9 mouse cellular contexts compared by ENCODE assay signal in genomic region chr7:43680960-43681359, GRCm38 (mm10). TPM values are rescaled to one million over a fixed set of nuclear protein-coding genes. Genes with fewer than 3 reads are reported as not detected.
A peak's percentile ranks its signal among the peaks of the same experiment; 100 is the strongest.
DNase-seq lines count a peak whose midpoint lies in the region; ATAC-seq and TF ChIP-seq lines count a peak whose summit lies in the region.
"Had no signal": no experiment of that assay in that cellular context is flagged by ENCODE, and none has a peak within 500 bp of the region (broad histone marks: within the 10 kb centered on the region; RNA-seq: fewer than 3 reads in every experiment).

No protein-coding gene starts in this region.

- H3K27me3 ChIP-seq in cerebellum, adult 2 months (ENCODE audit: control insufficient read depth, insufficient read depth, low read length): no peaks in the 10 kb centered on the region
- H3K27me3 ChIP-seq: limb, embryonic 12.5 days had no signal

- no peak overlapping the region for H3K4me3 ChIP-seq in cerebellum, adult 2 months (replicated peaks; ENCODE audit: insufficient read depth, low read depth, low read length)
- H3K4me3 ChIP-seq: limb, embryonic 12.5 days had no signal

- TF ChIP-seq CTCF in cerebellum, adult 2 months (IDR thresholded peaks at IDR 0.05; ENCODE audit: borderline replicate concordance, insufficient read depth, low read depth, low read length): peak; percentile 53

- TF ChIP-seq POLR2A in cerebellum, adult 2 months (IDR thresholded peaks at IDR 0.05; ENCODE audit: borderline replicate concordance, insufficient read depth, low read length): no peak

- DNase-seq in cerebellum, adult 2 months: peak; percentile 24 to 40
- peak; percentile 10 for DNase-seq in MN1 (ENCODE audit: low spot score)
- DNase-seq in cerebellum, postnatal 4 days (ENCODE audit: low spot score in 2 of 2): peak; percentile 61 to 70
- peak; percentile 71 to 75 for DNase-seq in layer of hippocampus, postnatal 14 days (ENCODE audit: low spot score in 2 of 2)
- peak; percentile 73 for DNase-seq in mesoderm, embryonic 11.5 days (ENCODE audit: low read depth, low spot score)
- DNase-seq in right cerebral cortex, postnatal 25 days: peak; percentile 59

- WGBS in cerebellum, adult 2 months: 15% methylated on average over 5 of the region's 5 CpGs

- no peak overlapping the region for H3K27ac ChIP-seq in cerebellum, adult 2 months (ENCODE audit: insufficient read depth, low read length)
- H3K27ac ChIP-seq: limb, embryonic 12.5 days had no signal

- no peaks in the 10 kb centered on the region for H3K4me1 ChIP-seq in cerebellum, adult 2 months (ENCODE audit: control insufficient read depth, insufficient read depth, low read length)
- H3K4me1 ChIP-seq: limb, embryonic 12.5 days had no signal

- no peak for ATAC-seq in cerebellum, adult (ENCODE audit: insufficient number of reproducible peaks, low FRiP score, low TSS enrichment)
- peak; percentile 79 to 82 for ATAC-seq in hematopoietic stem cell, adult 5-6 weeks (replicated peaks in 1 of 2; ENCODE audit: insufficient read depth in 1 of 2, low FRiP score in 2 of 2, low TSS enrichment in 1 of 2, low read depth in 1 of 2, poor library complexity in 2 of 2, severe bottlenecking in 2 of 2)

RNA-seq across cellular contexts. Expression of gene Ctu1, which starts 9.1 kb away (rescaled TPM):
- polyA plus RNA-seq in cerebellum, adult 2 months (2012; rRNA removed): 9.2 and 10.0 TPM in 2 replicates
- total RNA-seq in hematopoietic stem cell, adult 5-6 weeks (2017): 6.3 and 9.8 TPM in 2 replicates
- 10 to 100 TPM in 1 of 2 experiments, 1 to 10 TPM in 1; 9.9 to 12.6 TPM for total RNA-seq in layer of hippocampus, postnatal 14 days (2021)

RNA-seq across cellular contexts. Expression of gene Klk14, which starts 9.3 kb away (rescaled TPM):
- polyA plus RNA-seq in cerebellum, adult 2 months (2012; rRNA removed): not detected in 2 replicates
- not detected in 2 replicates for total RNA-seq in hematopoietic stem cell, adult 5-6 weeks (2017)
- not detected for total RNA-seq in layer of hippocampus, postnatal 14 days (2021)
- polyA plus RNA-seq: limb, embryonic 12.5 days had no signal

RNA-seq across cellular contexts. Expression of gene Siglece, which starts 21.0 kb away (rescaled TPM):
- polyA plus RNA-seq in cerebellum, adult 2 months (2012; rRNA removed): 0.44 and 0.54 TPM in 2 replicates
- 1.7 and 4.1 TPM in 2 replicates for total RNA-seq in hematopoietic stem cell, adult 5-6 weeks (2017)
- total RNA-seq in layer of hippocampus, postnatal 14 days (2021): 1 to 10 TPM in 1 of 2 experiments, under 1 TPM in 1; 0.74 to 1.7 TPM

RNA-seq across cellular contexts. Expression of gene Klk13, which starts 31.4 kb away (rescaled TPM):
- not detected in 2 replicates for polyA plus RNA-seq in cerebellum, adult 2 months (2012; rRNA removed)
- total RNA-seq in hematopoietic stem cell, adult 5-6 weeks (2017): not detected in 2 replicates
- total RNA-seq in layer of hippocampus, postnatal 14 days (2021): not detected

RNA-seq across cellular contexts. Expression of gene Ceacam18, which starts 46.5 kb away (rescaled TPM):
- 0.13 TPM in 1 of 2 replicates, not detected in the other for polyA plus RNA-seq in cerebellum, adult 2 months (2012; rRNA removed)
- not detected in 2 replicates for total RNA-seq in hematopoietic stem cell, adult 5-6 weeks (2017)
- under 1 TPM; 0.19 to 0.28 TPM for total RNA-seq in layer of hippocampus, postnatal 14 days (2021)
- polyA plus RNA-seq: limb, embryonic 12.5 days had no signal

Comparison
In these comparisons a context has a peak if more than half of its experiments do, and no peak if none do; other contexts are left out.
1. DNase-seq: peak in every context shown above with its lines; median percentile 73 in layer of hippocampus, postnatal 14 days; 73 in mesoderm, embryonic 11.5 days; 66 in cerebellum, postnatal 4 days; 59 in right cerebral cortex, postnatal 25 days; 32 in cerebellum, adult 2 months; 10 in MN1.